Mouse (Mus musculus) embryo, embryonic 9.5 days (tissue): ENCODE measurements around the gene Smad1.

Source experiments
- DNase-seq: peaks from one replicate; pipeline ENCODE4 v3.0.0-alpha.2; 2017; ENCODE audit errors: extremely low spot score

Gene Smad1

GRCm38 (mm10) chr8:79355721-79356434 is 43.4 kb downstream of the Smad1 start:
- DNase-seq = no peak

- no peak for DNase-seq
Measured at GRCm38 (mm10) chr8:79354009-79354408, 45.3 kb downstream of the Smad1 start.

GRCm38 (mm10) chr8:79351916-79352315 is 47.4 kb downstream of the Smad1 start:
- no peak for DNase-seq

- no peak for DNase-seq
Measured at GRCm38 (mm10) chr8:79350805-79351204, 48.5 kb downstream of the Smad1 start.

DNA sequence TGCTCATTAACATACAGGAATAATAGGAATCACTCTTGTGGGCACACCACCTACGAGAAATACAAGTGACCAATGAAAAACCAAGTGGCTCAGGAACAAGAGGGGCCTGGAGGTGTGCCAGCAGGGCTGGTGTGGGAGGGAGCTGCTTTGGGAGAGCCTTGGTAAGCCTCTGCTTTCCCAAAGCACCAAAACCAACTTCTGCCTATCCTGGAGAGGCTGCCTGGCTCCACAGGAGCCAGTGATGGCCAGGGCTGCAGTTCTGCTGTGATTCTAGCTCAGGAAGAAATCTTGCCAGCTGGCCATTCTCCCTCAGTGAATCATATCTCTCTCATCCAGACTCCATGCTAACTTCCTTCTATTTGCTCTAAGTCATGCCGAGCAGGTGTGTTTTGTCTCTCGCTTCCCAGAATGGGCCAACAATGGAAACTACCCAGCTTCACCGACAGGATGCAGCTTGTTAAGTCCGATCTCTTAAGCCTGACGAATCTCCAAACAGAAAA is 49.2 kb downstream of the Smad1 start:
- no peak for DNase-seq

GRCm38 (mm10) chr8:79346414-79346813 is 52.9 kb downstream of the Smad1 start:
- DNase-seq = no peak

DNA sequence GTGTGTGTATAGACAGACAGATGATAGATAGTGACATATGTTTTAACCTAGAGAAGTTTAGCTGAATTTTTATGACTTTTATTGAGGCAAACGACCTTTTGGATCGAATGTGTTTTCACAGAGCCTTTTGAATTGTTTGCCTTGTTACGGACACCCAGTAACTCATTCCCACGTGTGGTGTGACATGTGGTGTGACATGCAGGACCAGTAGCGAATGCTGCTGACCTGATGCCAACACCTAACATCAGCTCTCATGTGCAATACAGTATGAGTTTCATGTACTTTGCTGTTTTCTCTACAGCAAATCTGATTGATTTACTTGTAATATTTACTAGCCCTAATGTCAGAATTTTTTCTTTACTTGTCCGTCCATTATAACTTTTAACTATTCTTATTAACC is 53.5 kb downstream of the Smad1 start:
- no peak for DNase-seq

DNA sequence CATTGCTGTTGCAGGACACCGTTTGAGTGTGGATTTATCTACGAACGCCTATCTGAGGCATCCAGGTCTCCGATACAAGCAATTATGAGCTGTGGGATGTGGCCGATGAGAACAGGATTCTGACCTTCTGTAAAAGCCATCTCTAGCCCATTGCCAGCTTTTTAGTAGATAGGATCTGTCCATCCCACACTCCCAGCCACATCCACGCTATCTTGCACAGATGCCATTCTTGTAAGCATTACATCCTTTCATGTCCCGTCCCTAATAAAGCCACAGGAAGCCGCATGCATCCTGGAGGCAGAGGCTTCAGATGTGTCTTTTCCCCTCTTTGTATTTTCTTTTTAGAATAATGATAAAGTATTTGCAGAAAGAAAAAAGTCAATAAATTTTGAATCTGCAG is 58.1 kb downstream of the Smad1 start:
- no peak for DNase-seq

DNA sequence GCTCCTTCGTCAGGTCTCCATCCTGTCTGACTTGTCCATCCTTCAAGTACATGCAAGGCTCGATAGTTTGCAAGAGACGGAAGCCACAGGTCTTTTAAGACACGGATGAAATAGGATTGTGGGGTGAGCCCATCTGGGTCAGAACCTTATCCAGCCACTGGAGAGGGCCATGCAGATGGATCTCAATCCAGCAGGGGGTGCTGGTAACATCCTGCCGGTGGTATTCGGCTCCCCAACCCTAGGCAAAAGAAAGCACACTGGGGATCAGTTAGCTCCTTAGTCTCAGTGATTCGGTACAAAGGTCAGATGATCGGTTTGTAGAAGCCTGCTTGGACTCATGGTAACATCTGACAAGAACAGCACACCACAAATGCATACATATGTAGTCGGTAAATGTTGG is 59.8 kb downstream of the Smad1 start:
- DNase-seq = no peak

DNA sequence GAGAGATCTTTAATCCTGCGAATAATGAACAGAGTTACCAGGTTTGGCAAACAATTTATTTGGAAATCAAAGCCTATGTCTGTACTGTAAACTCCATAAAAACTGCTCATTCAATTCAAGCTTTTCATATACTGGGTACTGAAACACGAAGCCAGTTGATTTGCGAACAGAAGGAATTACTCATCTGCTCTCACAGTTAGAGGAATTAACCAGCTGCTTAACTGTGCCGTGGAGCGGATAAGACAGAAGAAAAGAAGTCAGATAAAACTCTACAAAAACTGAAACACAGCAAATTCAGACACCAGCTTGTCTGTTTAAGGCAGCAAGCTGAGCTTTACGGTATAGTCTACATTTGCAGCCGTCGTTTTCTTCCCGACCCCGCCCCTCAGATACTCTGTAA is 60.7 kb downstream of the Smad1 start:
- no peak for DNase-seq

GRCm38 (mm10) chr8:79332109-79332900 is 67.0 kb downstream of the Smad1 start:
- DNase-seq = no peak

DNA sequence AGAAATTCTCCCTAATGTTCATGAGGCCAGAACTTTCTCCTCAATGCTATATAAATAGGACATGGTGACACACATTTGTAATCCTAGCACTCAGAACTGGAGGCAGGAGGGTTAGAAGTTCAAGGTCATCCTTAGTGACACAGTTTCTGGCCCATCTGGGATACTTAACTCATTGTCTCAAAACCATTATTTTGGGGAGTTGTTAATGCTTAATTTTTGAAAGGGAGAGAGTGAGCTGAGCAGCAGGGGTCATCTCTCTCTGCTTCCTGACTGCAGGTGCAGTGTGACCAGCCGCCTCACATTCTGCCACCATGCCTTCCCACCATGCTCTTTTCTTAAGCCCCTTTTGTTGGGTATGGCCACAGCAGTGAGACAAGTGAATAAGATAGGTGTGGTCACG is 67.7 kb downstream of the Smad1 start:
- DNase-seq = no peak

GRCm38 (mm10) chr8:79331017-79331416 is 68.3 kb downstream of the Smad1 start:
- no peak for DNase-seq

DNA sequence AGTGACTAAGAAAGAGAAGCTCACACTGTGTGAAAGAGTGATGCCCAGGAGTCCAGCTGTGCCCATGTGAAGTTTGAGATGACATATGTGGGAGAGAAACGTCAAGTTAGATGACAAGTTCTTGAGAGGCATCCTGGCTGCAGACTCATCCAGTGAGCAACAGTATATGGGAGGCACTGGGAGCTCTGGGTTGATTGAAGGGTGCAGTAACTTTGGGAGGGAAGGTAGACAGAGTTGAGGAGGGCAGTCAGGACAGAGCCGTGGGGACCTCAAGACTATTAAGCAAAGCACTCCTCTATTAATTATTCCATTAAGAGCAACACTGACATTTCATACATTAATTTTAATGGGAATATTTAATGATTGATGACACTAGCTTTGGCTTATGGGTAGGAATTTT is 69.6 kb downstream of the Smad1 start:
- DNase-seq = no peak

DNA sequence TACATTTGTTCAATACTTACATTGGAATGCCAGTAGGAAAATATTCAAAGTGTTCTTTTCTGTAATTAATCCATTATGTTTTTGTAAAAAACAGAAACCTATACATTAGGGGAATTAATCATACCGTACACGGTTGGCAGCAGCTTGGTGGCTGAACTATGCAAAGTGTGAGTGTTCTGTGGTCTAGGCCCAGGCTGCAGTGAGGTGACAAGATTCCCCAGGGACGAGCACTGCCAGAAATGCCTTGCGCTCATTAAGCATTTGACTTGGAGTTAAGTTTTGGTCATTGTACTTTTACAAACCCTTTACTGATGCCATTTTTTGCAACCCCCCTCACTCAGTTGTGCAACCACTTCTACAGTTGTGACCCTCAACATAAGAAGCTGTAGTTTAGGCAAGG is 70.1 kb downstream of the Smad1 start:
- no peak for DNase-seq

- DNase-seq = no peak
Measured at GRCm38 (mm10) chr8:79325510-79325909, 73.8 kb downstream of the Smad1 start.

GRCm38 (mm10) chr8:79324928-79325327 is 74.4 kb downstream of the Smad1 start:
- DNase-seq = no peak

DNA sequence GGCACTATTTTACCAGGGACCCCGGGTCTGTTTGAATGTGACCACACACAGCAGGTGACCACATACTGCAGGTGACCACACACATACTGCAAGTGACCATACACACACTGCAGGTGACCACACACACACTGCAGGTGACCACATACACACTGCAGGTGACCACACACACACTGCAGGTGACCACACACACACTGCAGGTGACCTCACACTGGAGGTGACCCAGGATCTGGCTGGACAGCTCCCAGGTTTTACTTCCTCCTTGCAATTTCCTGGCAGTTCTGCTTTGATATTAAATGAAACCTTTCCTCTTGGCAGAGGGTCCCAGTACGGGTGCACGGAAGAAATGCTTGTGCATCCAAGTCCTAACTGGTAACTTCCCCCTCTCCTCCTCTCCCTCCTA is 75.3 kb downstream of the Smad1 start:
- DNase-seq = no peak

DNA sequence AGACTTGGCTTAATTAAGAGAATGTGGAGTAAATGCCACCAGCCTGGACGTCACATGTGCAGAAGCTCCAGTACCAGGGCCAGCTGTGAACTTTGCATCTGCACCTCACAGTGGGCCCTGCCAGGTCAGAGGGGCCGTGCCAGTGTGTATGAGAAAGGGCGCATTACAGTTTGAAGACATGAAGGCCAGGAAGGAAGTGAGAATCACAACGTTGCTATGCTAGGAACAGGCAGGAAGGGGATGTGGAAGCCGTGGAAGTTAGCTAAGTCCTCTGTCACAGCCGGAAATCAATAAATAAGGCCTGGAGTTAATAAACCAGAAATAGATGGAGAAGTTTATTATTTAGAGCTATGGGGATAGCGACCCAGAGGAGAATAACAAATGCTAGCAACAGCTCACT is 76.2 kb downstream of the Smad1 start:
- no peak for DNase-seq

DNA sequence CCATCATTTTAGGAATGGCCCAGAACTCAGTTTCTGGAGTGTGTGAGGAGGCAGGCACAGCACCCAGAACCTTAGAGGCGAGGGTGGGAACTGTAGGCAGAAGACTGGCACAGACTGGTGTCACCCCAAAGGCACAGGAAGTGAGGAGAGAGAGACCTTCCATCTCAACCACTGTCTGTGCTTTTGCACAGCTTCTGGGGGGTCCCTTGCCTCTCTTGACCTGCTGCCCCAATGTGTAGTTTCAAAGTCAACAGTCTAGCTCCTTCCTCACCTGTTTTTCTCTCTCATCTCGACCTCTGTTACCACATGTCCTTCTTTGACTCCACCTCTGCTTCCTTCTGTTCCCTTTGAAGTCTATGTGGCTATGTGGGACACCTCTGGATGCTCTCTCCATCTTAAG is 88.5 kb downstream of the Smad1 start:
- DNase-seq = no peak

DNA sequence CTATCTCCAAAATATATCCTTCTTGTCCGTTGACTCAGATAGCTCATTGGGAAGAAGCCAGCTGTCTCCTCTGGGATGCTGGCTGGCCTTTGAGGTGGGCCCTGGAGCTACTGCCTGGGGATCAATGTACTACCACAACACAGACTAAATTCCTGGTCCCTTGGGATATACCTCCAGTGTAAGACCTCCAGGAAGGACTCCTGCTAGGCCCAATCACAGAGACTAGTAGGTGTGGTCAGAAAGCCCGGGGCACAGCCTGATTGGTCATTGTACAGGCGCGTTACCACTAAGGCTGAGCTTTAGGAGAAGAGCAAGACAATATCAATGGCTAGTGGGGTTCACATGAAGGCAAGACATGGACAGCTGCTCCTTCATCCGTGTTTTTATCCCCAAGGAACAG is 93.4 kb downstream of the Smad1 start:
- DNase-seq = no peak

- DNase-seq = no peak
Measured at GRCm38 (mm10) chr8:79301548-79301947, 97.8 kb downstream of the Smad1 start.

DNA sequence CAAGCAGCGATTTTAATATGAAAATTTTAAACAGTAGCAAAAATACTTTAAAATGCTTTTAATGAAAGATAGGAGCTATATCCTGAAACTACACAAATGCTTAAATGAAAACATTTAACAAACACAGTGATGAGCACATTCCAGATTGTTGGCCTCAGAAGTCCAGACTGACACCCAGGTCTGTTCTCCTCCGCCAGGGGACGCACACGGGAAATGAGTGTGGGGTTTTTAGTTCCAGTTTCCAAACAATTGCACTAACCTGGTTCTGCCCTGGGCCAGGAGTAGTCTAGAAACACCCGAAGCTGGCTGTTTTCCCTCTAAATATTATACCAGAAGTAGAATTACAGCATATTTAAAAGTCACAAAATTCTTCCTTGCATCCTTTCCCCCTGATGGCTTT is 99.6 kb downstream of the Smad1 start:
- no peak for DNase-seq
